Mouse (Mus musculus) frontal cortex, postnatal 25 days (tissue): ENCODE results near the gene Dlg2.

Experiments
- DNase-seq, 2 experiments: peaks; one replicate each; pipeline ENCODE4 v3.0.0; 2022; ENCODE audit warnings: low spot score in 2 of 2

Dlg2 gene

GRCm38 (mm10) chr7:91262031-91262951 lies 785.8 kb downstream of the Dlg2 start:
- DNase-seq, result peak; percentile 33 to 36

DNA sequence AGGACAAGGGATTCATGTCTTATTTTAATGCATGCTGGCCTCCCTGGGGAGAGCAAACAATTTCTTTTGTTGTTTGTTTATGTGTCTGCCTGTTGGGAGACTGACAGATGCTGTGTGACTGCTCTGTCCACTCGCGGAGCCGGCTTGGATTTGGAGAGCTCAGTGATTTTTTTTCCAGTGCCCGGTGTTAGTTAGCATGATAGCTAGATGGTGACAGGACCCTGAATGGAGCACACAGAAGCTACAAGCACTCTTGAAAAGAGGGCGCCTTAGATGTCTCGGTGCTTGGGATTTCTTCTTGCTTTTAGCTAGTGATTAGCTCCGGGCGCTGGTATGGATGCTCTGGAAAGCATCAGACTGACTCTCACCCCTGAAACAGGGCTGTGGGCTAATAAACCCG lies 786.5 kb downstream of the Dlg2 start:
- peak in 1 of 2 experiments; percentile 18 for DNase-seq

DNA sequence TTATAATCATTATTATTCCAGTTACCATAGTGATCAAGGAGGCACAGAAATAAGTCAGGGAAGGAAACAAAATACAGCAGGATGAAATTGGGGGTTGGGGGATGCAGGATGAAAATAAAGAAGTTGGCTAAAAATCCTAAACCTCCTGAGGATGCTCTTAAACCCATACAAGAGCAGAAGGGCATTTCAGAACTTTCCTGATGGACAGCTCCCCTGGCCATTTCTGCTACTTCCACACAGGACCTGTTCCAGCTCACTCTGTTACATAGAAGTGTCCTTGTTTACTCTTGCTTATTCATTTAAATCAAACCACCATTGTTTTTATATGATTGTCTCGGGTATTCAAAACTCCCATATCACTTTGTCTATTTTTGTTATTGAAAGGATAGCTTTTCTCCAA lies 791.3 kb downstream of the Dlg2 start:
- no peak for DNase-seq

DNA sequence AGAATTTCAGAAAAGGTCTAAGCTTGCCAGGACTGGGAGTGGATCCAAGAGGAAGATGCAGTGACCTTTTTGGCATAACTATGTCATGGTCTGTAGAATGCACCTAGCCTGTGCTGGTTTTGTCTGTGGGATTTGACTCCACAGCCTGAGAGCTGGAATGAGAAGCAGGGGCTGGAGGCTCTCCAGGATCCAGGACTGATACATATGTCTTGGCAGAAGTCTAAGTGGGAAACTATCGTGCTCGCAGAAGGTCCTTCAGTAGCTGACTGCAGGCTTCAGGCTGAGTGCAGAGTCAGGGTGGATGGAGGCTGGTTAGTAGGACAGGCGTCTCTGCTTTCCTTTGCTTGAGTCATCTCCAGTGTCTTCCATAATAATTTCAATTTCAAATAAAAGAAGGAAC lies 807.7 kb downstream of the Dlg2 start:
- peak in 1 of 2 experiments; percentile 24 for DNase-seq

DNA sequence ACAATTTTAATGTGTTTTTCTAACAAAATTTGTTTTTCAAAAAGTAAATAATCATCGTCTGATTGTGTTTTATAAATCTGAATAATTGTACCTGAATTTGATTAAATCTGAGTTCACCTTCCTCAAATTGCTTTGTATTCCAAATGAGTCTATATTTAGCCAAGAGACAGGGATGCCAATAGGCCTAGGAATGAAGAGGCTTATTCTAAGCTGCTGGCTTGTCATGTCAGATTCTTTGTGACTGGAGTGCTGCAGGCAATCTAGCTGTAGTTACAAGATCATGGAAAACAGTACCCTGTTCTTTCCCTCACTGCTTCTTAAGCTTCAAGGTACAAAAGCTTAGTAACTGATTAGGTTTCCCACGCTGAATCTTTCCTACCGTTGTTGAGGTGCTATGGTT lies 811.9 kb downstream of the Dlg2 start:
- no peak for DNase-seq

DNA sequence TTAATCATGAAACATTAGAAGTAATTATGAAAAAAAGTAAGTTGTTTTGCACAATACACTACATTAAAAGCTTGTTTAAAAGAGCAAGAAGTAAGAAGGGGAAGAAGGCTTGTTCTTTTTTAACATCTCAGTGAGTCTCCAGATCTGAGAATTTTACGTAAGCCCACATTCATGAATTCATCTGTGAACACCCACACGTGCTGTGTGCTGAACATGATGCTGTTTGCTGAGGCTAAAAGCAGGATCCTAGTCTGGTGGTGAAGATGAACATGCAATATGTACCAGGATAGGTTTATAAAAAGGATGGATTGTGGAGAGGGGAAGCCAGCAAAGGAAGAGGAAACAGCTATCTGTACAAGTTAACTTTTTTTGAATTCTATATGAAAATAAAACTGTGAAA lies 819.7 kb downstream of the Dlg2 start:
- no peak for DNase-seq

DNA sequence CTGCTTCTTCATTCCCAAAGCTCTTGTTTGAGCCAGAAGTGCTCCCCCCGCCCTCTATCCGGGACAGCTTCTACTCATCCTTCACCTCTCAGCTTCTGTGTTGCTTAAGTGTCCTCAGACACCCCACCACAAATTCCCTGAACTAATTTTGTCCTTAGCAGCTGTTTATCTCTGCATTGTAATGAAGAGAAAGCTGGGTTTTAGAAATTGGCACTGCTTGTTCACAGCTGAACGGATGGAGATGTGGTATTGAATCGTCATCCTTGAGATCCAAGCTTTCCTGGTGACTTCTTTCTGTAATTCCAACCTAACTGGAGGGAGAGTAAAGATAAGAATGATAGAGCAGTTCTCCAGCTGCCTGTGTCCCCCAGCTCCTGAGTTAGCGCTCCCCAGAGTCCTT lies 834.7 kb downstream of the Dlg2 start:
- DNase-seq, result no peak

DNA sequence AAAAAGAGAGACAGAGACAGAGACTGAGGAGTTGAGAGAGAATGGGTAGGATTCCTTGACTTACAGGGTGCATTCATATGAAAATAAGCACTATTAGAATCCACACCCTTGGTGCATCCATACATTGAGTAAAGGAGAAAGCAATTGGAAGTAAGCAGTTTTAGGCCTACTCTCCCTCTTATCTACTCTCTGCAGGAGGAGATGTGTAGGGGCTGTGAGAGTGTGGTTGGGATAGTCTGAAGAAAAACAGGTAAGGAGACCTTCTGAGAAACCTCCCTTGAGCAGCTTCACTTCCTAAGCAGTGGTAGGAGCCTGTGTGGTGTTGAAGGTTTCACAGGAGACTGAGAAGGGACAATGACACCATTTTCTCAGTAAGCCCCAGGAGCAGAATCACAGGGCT lies 868.6 kb downstream of the Dlg2 start:
- no peak for DNase-seq

GRCm38 (mm10) chr7:91369821-91370321 lies 893.4 kb downstream of the Dlg2 start:
- peak in 1 of 2 experiments; percentile 25 for DNase-seq

GRCm38 (mm10) chr7:91382281-91382680 lies 905.8 kb downstream of the Dlg2 start:
- no peak for DNase-seq

- no peak for DNase-seq
These were observed 907.4 kb downstream of the Dlg2 start for GRCm38 (mm10) chr7:91383873-91384272.

DNA sequence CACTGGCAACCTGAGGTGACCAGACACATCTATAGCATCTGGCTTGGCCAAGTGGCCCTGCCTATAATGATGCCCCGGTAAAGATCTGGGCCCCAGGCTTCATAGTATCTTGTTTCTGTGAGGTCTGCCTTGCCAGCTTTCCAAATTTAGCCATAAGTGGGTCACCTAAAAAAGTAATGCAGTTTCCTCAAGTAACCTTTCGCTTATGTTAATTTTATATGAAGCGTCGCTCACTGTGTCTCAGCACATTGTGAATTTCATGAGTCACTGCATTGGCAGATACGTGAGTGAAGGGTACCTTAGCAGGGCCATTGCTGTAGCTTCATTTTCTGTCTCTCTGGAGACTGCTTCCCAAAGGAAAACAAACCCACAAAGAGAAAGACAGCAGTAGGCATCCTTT lies 912.8 kb downstream of the Dlg2 start:
- peak in 1 of 2 experiments; percentile 18 for DNase-seq

GRCm38 (mm10) chr7:91397827-91398226 lies 921.4 kb downstream of the Dlg2 start:
- DNase-seq, result no peak

GRCm38 (mm10) chr7:91412109-91412508 lies 935.6 kb downstream of the Dlg2 start:
- no peak for DNase-seq

- DNase-seq, result no peak
These were observed 937.7 kb downstream of the Dlg2 start for GRCm38 (mm10) chr7:91414150-91414549.

- no peak for DNase-seq
These were observed 938.3 kb downstream of the Dlg2 start for GRCm38 (mm10) chr7:91414749-91415148.

- DNase-seq, result no peak
These were observed 943.7 kb downstream of the Dlg2 start for GRCm38 (mm10) chr7:91420215-91420614.

GRCm38 (mm10) chr7:91423784-91424183 lies 947.3 kb downstream of the Dlg2 start:
- no peak for DNase-seq

GRCm38 (mm10) chr7:91429712-91430275 lies 953.3 kb downstream of the Dlg2 start:
- no peak for DNase-seq

DNA sequence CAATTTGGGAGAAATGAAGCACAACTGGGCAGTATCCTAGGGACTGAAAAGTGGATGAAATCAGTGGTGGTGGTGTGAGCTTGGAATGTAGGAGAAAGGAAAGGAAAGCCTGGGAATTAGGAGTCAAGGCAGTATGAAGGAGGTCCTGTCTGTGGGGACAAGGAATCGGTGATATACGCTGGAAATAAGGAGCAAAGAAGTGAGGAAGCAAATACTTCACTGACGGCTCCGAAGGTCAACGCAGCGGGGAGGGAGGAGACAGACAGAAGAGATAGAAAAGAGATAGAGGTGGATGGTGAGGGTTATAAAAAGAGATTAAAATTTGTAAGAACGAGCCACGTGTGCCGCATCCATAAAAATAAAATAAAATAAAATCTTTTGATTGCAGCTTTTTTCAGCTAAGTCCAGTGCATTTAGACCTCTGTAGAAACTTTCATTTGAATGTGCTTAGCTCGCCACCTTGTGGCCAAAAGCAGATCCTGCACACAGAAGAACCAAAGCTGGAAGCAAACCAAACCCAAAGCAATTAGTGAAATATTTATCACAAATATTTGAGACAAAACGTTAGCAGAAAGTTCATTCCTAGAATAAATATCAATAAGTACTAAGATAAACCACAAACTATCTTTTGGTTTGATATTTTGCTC lies 955.2 kb downstream of the Dlg2 start:
- peak; percentile 48 to 54 for DNase-seq

- DNase-seq, result no peak
These were observed 956.1 kb downstream of the Dlg2 start for GRCm38 (mm10) chr7:91432563-91432962.

- no peak for DNase-seq
These were observed 958.3 kb downstream of the Dlg2 start for GRCm38 (mm10) chr7:91434739-91435138.

GRCm38 (mm10) chr7:91440326-91440725 lies 963.9 kb downstream of the Dlg2 start:
- DNase-seq, result no peak
